Mouse (Mus musculus): ENCODE data around the gene Zfp92. TPM values are rescaled to one million over a fixed set of nuclear protein-coding genes. Genes with fewer than 3 reads are reported as not detected.
A peak's percentile ranks its signal among the peaks of the same experiment; 100 is the strongest.

Gene Zfp92
- total and polyA plus RNA-seq, 3 experiments, result 0.04 TPM; not detected in 2

GRCm38 (mm10) chrX:73441428-73441827, 30.5 kb downstream of the Zfp92 start:
- H3K36me3 ChIP-seq (replicated peaks in 1 of 2; ENCODE audit: control insufficient read depth in 1 of 2, insufficient read depth in 1 of 2, low read length in 1 of 2), result peaks cover 6 to 40% of the 10 kb centered on the region in 2 experiments
- in situ Hi-C loops (cut with MboI; ENCODE audit: low pct_ligation_motif_present, low pct_unique_long_range_greater_than_20kb, low sequenced_read_pairs), result loop anchor here (25.0 kb wide), 1 partner anchor 429 kb away; no protein-coding TSS in a partner anchor
- no peak overlapping the region for H3K4me2 ChIP-seq (ENCODE audit: insufficient read depth, low read depth, poor library complexity, severe bottlenecking)
- H3K4me3 ChIP-seq (replicated peaks in 1 of 3; ENCODE audit: low read depth in 2 of 3, low read length in 2 of 3, poor library complexity in 1 of 3), result no peak overlapping the region
- no peaks in the 10 kb centered on the region for H3K27me3 ChIP-seq (replicated peaks)
- no peak overlapping the region for H3K9ac ChIP-seq (ENCODE audit: insufficient read depth, low read depth)
- H3K4me1 ChIP-seq (ENCODE audit: control insufficient read depth in 1 of 2, insufficient read depth in 2 of 2), result no peaks in the 10 kb centered on the region
- no peaks in the 10 kb centered on the region for H3K79me2 ChIP-seq (replicated peaks; ENCODE audit: control insufficient read depth, extremely low read depth, insufficient read depth, poor library complexity, severe bottlenecking)
- dilution Hi-C loops (cut with MboI; ENCODE audit: extremely low pct_ligation_motif_present, extremely low pct_unique_long_range_greater_than_20kb, low sequenced_read_pairs), result no loop called here
- H3K27ac ChIP-seq (ENCODE audit: insufficient read depth, low read depth), result no peak overlapping the region
- no peaks in the 10 kb centered on the region for H3K9me3 ChIP-seq (replicated peaks; ENCODE audit: low read length)
- TF ChIP-seq E2F4 (IDR thresholded peaks at IDR 0.05; ENCODE audit: insufficient replicate concordance, low read depth, low read length), result no peak
- no peak for TF ChIP-seq POLR2AphosphoS2 (IDR thresholded peaks at IDR 0.05; ENCODE audit: low read depth, low read length)
- TF ChIP-seq JUN (IDR thresholded peaks at IDR 0.05; ENCODE audit: insufficient read depth, low read depth, low read length), result no peak
- no peak for TF ChIP-seq SIN3A (IDR thresholded peaks at IDR 0.05; ENCODE audit: low read length)
- TF ChIP-seq ZMIZ1 (IDR thresholded peaks at IDR 0.05; ENCODE audit: low read depth, low read length), result no peak
- no peak for TF ChIP-seq UBTF (IDR thresholded peaks at IDR 0.05; ENCODE audit: low read depth, low read length)
- no peak for DNase-seq (ENCODE audit: extremely low read depth)

DNA sequence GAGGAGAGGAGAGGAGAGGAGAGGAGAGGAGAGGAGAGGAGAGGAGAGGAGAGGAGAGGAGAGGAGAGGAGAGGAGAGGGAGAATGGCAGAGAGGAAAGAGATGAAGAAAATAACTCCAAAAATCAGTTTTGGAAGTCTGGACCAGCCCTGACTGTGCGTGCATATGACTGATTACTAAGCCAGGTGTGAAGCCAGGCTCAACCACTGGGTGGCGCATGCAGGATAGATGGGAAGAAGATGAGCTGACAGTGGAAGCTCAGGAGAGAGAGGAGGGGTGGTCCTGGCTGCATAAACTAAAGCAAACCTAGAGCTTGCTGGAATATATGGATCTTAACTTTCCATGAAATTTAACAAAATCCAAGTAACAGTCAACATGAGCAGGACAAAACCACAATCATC, 41.1 kb downstream of the Zfp92 start:
- peak; percentile 38 for DNase-seq (ENCODE audit: extremely low read depth)
- no peak for TF ChIP-seq SIN3A (IDR thresholded peaks at IDR 0.05; ENCODE audit: low read length)
- TF ChIP-seq RAD21 (IDR thresholded peaks at IDR 0.05; ENCODE audit: low read depth, low read length), result peak; percentile 15
- peak; percentile 66 for TF ChIP-seq SMC3 (IDR thresholded peaks at IDR 0.05; ENCODE audit: low read depth, low read length)
- TF ChIP-seq ZNF384 (IDR thresholded peaks at IDR 0.05; ENCODE audit: low read depth, low read length), result no peak
- TF ChIP-seq TBP (conservative IDR thresholded peaks at IDR 0.05; ENCODE audit: low read depth, low read length), result no peak
- TF ChIP-seq MAFK (IDR thresholded peaks at IDR 0.05; ENCODE audit: insufficient replicate concordance, low read length), result no peak
- peak; percentile 25 to 65; a peak in 3 of 4 replicates for TF ChIP-seq CTCF (conservative IDR thresholded peaks at IDR 0.05 in 1 of 2, IDR thresholded peaks at IDR 0.05 in 1 of 2; ENCODE audit: low read depth in 2 of 2, low read length in 2 of 2)
- H3K4me2 ChIP-seq (ENCODE audit: insufficient read depth, low read depth, poor library complexity, severe bottlenecking), result no peak overlapping the region
- no peak overlapping the region for H3K9ac ChIP-seq (ENCODE audit: insufficient read depth, low read depth)
- no peaks in the 10 kb centered on the region for H3K79me2 ChIP-seq (replicated peaks; ENCODE audit: control insufficient read depth, extremely low read depth, insufficient read depth, poor library complexity, severe bottlenecking)
- H3K9me3 ChIP-seq (replicated peaks; ENCODE audit: low read length), result no peaks in the 10 kb centered on the region
- peaks cover 7 to 43% of the 10 kb centered on the region in 2 experiments for H3K36me3 ChIP-seq (replicated peaks in 1 of 2; ENCODE audit: control insufficient read depth in 1 of 2, insufficient read depth in 1 of 2, low read length in 1 of 2)
- H3K27me3 ChIP-seq (replicated peaks), result no peaks in the 10 kb centered on the region
- no peak overlapping the region for H3K4me3 ChIP-seq (replicated peaks in 1 of 3; ENCODE audit: low read depth in 2 of 3, low read length in 2 of 3, poor library complexity in 1 of 3)
- in situ Hi-C loops (cut with MboI; ENCODE audit: low pct_ligation_motif_present, low pct_unique_long_range_greater_than_20kb, low sequenced_read_pairs), result no loop called here
- H3K4me1 ChIP-seq (ENCODE audit: control insufficient read depth in 1 of 2, insufficient read depth in 2 of 2), result no peaks in the 10 kb centered on the region
- no peak overlapping the region for H3K27ac ChIP-seq (ENCODE audit: insufficient read depth, low read depth)
- dilution Hi-C loops (cut with MboI; ENCODE audit: extremely low pct_ligation_motif_present, extremely low pct_unique_long_range_greater_than_20kb, low sequenced_read_pairs), result no loop called here

GRCm38 (mm10) chrX:73458877-73459392, 48.0 kb downstream of the Zfp92 start, which contains the start of gene Haus7:
TSS of gene Haus7 (minus strand) at chrX:73459044.
- DNase-seq (ENCODE audit: extremely low read depth), result peak; percentile 92
- Histone ChIP-seq H3K4me2 (ENCODE audit: insufficient read depth, low read depth, poor library complexity, severe bottlenecking) (peak within 1 kb of the TSS; percentile 93), H3K9me3 (replicated peaks; ENCODE audit: low read length) (no peaks in the 10 kb centered on the region), H3K79me2 (replicated peaks; ENCODE audit: control insufficient read depth, extremely low read depth, insufficient read depth, poor library complexity, severe bottlenecking) (no peaks in the 10 kb centered on the region), H3K9ac (ENCODE audit: insufficient read depth, low read depth) (peak within 1 kb of the TSS; percentile 65), H3K27me3 (replicated peaks) (no peaks in the 10 kb centered on the region), H3K4me1 (ENCODE audit: control insufficient read depth in 1 of 2, insufficient read depth in 2 of 2) (peaks cover 0 to 7% of the 10 kb centered on the region in 2 experiments; a peak in 2 of 4 replicates), H3K4me3 (replicated peaks in 1 of 3; ENCODE audit: low read depth in 2 of 3, low read length in 2 of 3, poor library complexity in 1 of 3) (peak within 1 kb of the TSS; percentile 60 to 82 (median 65)), H3K27ac (ENCODE audit: insufficient read depth, low read depth) (no peak within 1 kb of the TSS), H3K36me3 (replicated peaks in 1 of 2; ENCODE audit: control insufficient read depth in 1 of 2, insufficient read depth in 1 of 2, low read length in 1 of 2) (peaks cover 0 to 4% of the 10 kb centered on the region in 2 experiments)
- in situ Hi-C loops (cut with MboI; ENCODE audit: low pct_ligation_motif_present, low pct_unique_long_range_greater_than_20kb, low sequenced_read_pairs), result no loop called here
- peak; percentile 76 for TF ChIP-seq SMC3 (IDR thresholded peaks at IDR 0.05; ENCODE audit: low read depth, low read length)
- TF ChIP-seq E2F4 (IDR thresholded peaks at IDR 0.05; ENCODE audit: insufficient replicate concordance, low read depth, low read length), result no peak
- peak in 1 of 2 experiments; percentile 73; a peak in 3 of 4 replicates for TF ChIP-seq CTCF (conservative IDR thresholded peaks at IDR 0.05 in 1 of 2, IDR thresholded peaks at IDR 0.05 in 1 of 2; ENCODE audit: low read depth in 2 of 2, low read length in 2 of 2)
- TF ChIP-seq NRF1 (IDR thresholded peaks at IDR 0.05; ENCODE audit: low read depth, low read length), result peak; percentile 69
- TF ChIP-seq ELF1 (IDR thresholded peaks at IDR 0.05; ENCODE audit: low read depth, low read length), result 0 out of 2 replicates have a peak, but pooled peaks have one; percentile 12
- TF ChIP-seq SIN3A (IDR thresholded peaks at IDR 0.05; ENCODE audit: low read length), result peak; percentile 58; the same call in 1 of the 2 replicates
- no peak for TF ChIP-seq MYC (IDR thresholded peaks at IDR 0.05; ENCODE audit: low read depth, low read length)
- peak; percentile 38; the same call in 1 of the 2 replicates for TF ChIP-seq MXI1 (IDR thresholded peaks at IDR 0.05; ENCODE audit: low read depth, low read length)
- peak; percentile 50 for TF ChIP-seq NELFE (IDR thresholded peaks at IDR 0.05; ENCODE audit: low read depth, low read length)
- TF ChIP-seq RAD21 (IDR thresholded peaks at IDR 0.05; ENCODE audit: low read depth, low read length), result peak; percentile 65
- TF ChIP-seq CHD2 (IDR thresholded peaks at IDR 0.05; ENCODE audit: low read length), result peak; percentile 57
- peak; percentile 57; the same call in 1 of the 2 replicates for TF ChIP-seq POLR2A (IDR thresholded peaks at IDR 0.05; ENCODE audit: low read depth, low read length)
- no peak for TF ChIP-seq MEF2A (IDR thresholded peaks at IDR 0.05; ENCODE audit: borderline replicate concordance, low read depth, low read length)
- dilution Hi-C loops (cut with MboI; ENCODE audit: extremely low pct_ligation_motif_present, extremely low pct_unique_long_range_greater_than_20kb, low sequenced_read_pairs), result no loop called here
